Mouse (Mus musculus) heart, adult 2 months (tissue): ENCODE data around the gene Tspan11.

Experiments
- CTCF ChIP-seq: fragments of 200-600 bp; IDR thresholded peaks from 2 replicates; pipeline ENCODE4 v1.8.1; 2022; ENCODE audit warnings: antibody characterized with exemption, mild to moderate bottlenecking, moderate library complexity
- EP300 ChIP-seq: fragments of 200-500 bp; IDR thresholded peaks from 2 replicates; pipeline ENCODE4 v1.6.1; 2011; ENCODE audit warnings: low read depth, low read length, control low read depth; ENCODE audit not compliant: insufficient read depth

DNA sequence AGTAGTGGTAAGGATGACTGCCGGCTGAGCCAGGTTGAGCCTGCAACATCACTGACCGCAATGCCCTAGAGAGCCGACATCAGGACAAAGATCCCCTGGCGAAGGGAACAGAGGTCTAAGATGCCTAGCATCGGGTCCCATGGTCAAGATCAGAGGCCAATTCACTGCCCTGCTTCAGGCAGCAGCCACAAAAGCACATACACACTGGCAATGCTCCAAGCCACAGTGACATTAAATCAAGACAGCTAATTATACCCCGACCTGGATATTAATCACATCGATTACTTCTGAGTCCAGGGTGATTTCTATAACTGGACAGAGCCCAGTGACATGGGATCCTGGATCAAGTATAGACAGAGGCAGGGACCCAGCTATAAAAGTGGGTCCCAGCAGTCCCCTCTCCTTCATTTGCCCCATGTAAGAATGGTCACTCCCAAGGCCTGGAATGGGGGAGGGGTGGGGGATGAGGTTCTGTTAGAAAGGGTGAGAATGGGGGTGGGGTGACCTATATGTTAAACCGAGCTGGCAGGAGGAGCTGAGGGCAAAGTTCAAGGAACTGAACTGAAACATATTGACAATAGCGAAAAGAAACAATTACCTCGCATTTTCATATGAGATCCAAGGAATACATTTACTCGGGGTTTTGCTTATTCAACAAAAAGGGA is 93.1 kb downstream of the Tspan11 start:
- no peak for TF ChIP-seq CTCF
- TF ChIP-seq EP300: no peak
